Mouse (Mus musculus): ENCODE data around the gene Enkd1. TPM values are rescaled to one million over a fixed set of nuclear protein-coding genes. Genes with fewer than 3 reads are reported as not detected.

The Enkd1 gene
- polyA plus RNA-seq, 1 experiment from 2014 or later = 8.8 TPM

DNA sequence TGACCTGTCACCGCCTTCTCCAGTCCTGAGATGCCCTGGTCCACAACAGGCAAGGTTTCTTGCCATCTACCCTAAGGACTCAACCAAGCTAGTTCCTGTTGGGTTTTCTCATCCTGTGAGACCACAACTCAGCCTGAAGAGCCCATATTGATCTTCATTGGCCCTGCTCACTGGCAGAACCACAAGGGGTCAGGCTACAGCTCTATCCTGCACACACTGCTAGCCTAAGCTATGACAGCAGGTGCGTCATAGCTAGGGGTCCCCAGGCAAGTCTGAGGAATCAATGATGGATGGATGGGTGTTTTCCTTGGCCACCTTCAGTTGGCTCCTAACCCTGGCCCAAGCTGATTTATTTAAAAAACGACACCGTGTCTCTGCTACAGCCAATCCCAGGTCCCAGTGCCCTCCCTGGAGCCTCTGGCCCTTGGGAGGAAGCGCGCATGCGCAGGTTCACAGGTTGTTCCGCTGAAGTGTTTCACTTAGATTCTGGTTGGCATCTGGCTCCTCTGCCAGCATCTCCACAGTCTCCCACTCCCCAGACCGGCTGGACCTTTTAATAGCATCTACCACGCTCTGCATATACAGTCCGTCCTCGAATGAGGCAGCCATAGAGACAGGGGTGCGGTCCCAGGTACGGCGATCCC is 8.4 kb upstream of the Enkd1 start:
- DNase-seq (no peak), ATAC-seq (ENCODE audit: low read depth) (no peak)
- Histone ChIP-seq H3K9ac (no peak overlapping the region), H3K36me3 (no peaks in the 10 kb centered on the region), H3K4me1 (replicated peaks) (no peaks in the 10 kb centered on the region), H3K4me2 (no peak overlapping the region), H3K4me3 (replicated peaks) (no peak overlapping the region), H3K9me3 (replicated peaks) (no peaks in the 10 kb centered on the region), H3K27ac (no peak overlapping the region), H3K27me3 (no peaks in the 10 kb centered on the region)
- 88% methylated on average over 15 of the region's 15 CpGs for WGBS (ENCODE audit: insufficient replicate concordance)

DNA sequence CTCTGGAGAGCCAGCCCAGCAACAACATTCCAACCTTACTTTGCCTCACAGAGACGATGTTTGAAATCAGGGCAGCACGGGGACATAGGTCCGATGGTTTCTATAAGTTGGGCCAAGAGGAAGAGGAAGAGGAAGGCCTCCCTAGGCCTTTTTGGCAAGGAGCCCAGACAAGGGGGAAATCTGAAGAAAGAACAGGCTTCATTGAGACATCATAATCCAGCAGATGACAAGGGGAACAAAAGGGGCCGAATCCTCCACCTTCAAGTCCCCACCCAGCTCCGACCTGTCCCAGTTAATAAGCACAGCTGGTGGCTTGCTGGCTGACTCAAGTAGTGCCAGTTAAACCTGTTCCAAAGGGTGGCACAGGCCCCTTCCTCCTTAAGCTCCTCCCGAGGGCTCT is 7.0 kb upstream of the Enkd1 start:
- no peaks in the 10 kb centered on the region for H3K27me3 ChIP-seq
- H3K4me1 ChIP-seq (replicated peaks) = no peaks in the 10 kb centered on the region
- no peak overlapping the region for H3K27ac ChIP-seq
- H3K36me3 ChIP-seq = no peaks in the 10 kb centered on the region
- no peak for ATAC-seq (ENCODE audit: low read depth)
- DNase-seq = no peak
- no peak overlapping the region for H3K4me3 ChIP-seq (replicated peaks)
- no peaks in the 10 kb centered on the region for H3K9me3 ChIP-seq (replicated peaks)
- H3K9ac ChIP-seq = no peak overlapping the region
- 61% methylated on average over 6 of the region's 6 CpGs for WGBS (ENCODE audit: insufficient replicate concordance)
- no peak overlapping the region for H3K4me2 ChIP-seq

DNA sequence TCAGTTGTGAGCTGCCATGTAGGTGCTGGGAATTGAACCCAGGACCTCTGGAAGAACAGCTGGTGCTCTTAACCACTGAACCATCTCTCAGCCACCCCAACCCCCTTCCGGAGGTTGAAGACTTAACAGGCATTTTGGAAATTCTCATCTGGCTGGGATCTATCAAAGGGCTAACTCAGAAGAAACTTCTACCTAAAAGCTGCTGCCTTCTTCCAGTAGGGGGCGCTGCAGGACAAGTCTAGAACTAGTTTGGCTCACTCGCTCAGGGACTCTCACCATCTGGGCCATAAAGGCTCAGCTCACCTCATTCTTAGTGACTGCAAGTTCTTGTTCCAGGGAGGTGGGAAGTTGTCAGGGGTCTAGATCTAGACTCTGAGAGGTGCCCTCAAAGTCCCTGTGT is 6.1 kb upstream of the Enkd1 start:
- no peak overlapping the region for H3K4me3 ChIP-seq (replicated peaks)
- no peak overlapping the region for H3K9ac ChIP-seq
- WGBS (ENCODE audit: insufficient replicate concordance) = 4% methylated on average over 3 of the region's 3 CpGs
- no peaks in the 10 kb centered on the region for H3K9me3 ChIP-seq (replicated peaks)
- no peaks in the 10 kb centered on the region for H3K4me1 ChIP-seq (replicated peaks)
- H3K4me2 ChIP-seq = no peak overlapping the region
- peak; percentile 41 for ATAC-seq (ENCODE audit: low read depth)
- no peaks in the 10 kb centered on the region for H3K27me3 ChIP-seq
- H3K27ac ChIP-seq = no peak overlapping the region
- H3K36me3 ChIP-seq = no peaks in the 10 kb centered on the region
- peak; percentile 74 for DNase-seq

GRCm38 (mm10) chr8:105712286-105712685 is 4.3 kb upstream of the Enkd1 start:
- no peaks in the 10 kb centered on the region for H3K9me3 ChIP-seq (replicated peaks)
- 58% methylated on average over 3 of the region's 3 CpGs for WGBS (ENCODE audit: insufficient replicate concordance)
- H3K27me3 ChIP-seq = no peaks in the 10 kb centered on the region
- peaks cover 10% of the 10 kb centered on the region for H3K4me1 ChIP-seq (replicated peaks)
- ATAC-seq (ENCODE audit: low read depth) (no peak), DNase-seq (no peak)
- H3K27ac ChIP-seq = no peak overlapping the region
- no peak overlapping the region for H3K9ac ChIP-seq
- no peak overlapping the region for H3K4me3 ChIP-seq (replicated peaks)
- no peaks in the 10 kb centered on the region for H3K36me3 ChIP-seq
- H3K4me2 ChIP-seq = no peak overlapping the region

GRCm38 (mm10) chr8:105709317-105709716 is 1.3 kb upstream of the Enkd1 start:
- DNase-seq = no peak
- no peak overlapping the region for H3K4me3 ChIP-seq (replicated peaks)
- H3K4me1 ChIP-seq (replicated peaks) = peaks cover 24% of the 10 kb centered on the region
- H3K9me3 ChIP-seq (replicated peaks) = no peaks in the 10 kb centered on the region
- peaks cover 2% of the 10 kb centered on the region; the same call in 1 of the 2 replicates for H3K36me3 ChIP-seq
- no peak overlapping the region for H3K4me2 ChIP-seq
- no peaks in the 10 kb centered on the region for H3K27me3 ChIP-seq
- 77% methylated on average over 14 of the region's 14 CpGs for WGBS (ENCODE audit: insufficient replicate concordance)
- no peak overlapping the region for H3K27ac ChIP-seq
- ATAC-seq (ENCODE audit: low read depth) = no peak
- no peak overlapping the region for H3K9ac ChIP-seq

DNA sequence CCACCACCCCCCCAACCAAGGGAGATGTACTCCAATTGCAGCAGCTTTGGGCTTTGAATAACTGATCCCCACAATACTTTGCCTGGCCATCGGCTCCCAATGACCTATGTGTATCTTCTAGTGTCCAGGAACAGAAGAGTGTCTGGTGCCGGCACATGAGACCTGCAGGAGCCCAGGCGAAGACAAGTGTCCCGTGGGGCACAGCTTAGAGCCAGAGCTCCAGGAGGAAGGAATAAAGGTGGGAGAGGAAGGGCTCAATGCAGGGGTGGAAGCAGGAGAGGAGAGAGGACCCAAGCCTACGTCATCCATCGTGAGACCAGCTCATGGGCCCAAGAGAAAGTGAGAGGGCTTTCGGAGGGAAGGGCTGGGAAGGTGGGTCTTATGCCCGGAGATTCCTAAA is 665 bp upstream of the Enkd1 start:
- no peak overlapping the region for H3K4me2 ChIP-seq
- H3K9ac ChIP-seq = no peak overlapping the region
- H3K27me3 ChIP-seq = no peaks in the 10 kb centered on the region
- no peak overlapping the region for H3K27ac ChIP-seq
- ATAC-seq (ENCODE audit: low read depth) = no peak
- DNase-seq = no peak
- no peaks in the 10 kb centered on the region for H3K9me3 ChIP-seq (replicated peaks)
- H3K4me3 ChIP-seq (replicated peaks) = no peak overlapping the region
- peaks cover 24% of the 10 kb centered on the region for H3K4me1 ChIP-seq (replicated peaks)
- peaks cover 9% of the 10 kb centered on the region; the same call in 1 of the 2 replicates for H3K36me3 ChIP-seq
- 88% methylated on average over 8 of the region's 8 CpGs for WGBS (ENCODE audit: insufficient replicate concordance)

GRCm38 (mm10) chr8:105706426-105706825 is 1.6 kb downstream of the Enkd1 start:
- WGBS (ENCODE audit: insufficient replicate concordance) = 80% methylated on average over 12 of the region's 12 CpGs
- Histone ChIP-seq H3K9ac (peak overlapping the region; percentile 80; the same call in 1 of the 2 replicates), H3K9me3 (replicated peaks) (no peaks in the 10 kb centered on the region), H3K27me3 (no peaks in the 10 kb centered on the region), H3K4me3 (replicated peaks) (peak overlapping the region; percentile 70; the same call in 1 of the 2 replicates), H3K36me3 (peaks cover 21% of the 10 kb centered on the region; the same call in 1 of the 2 replicates), H3K27ac (no peak overlapping the region), H3K4me2 (peak overlapping the region; percentile 95), H3K4me1 (replicated peaks) (peaks cover 35% of the 10 kb centered on the region)
- ATAC-seq (ENCODE audit: low read depth) (no peak), DNase-seq (no peak)

- H3K36me3 ChIP-seq = peaks cover 21% of the 10 kb centered on the region; the same call in 1 of the 2 replicates
- no peaks in the 10 kb centered on the region for H3K27me3 ChIP-seq
- H3K4me1 ChIP-seq (replicated peaks) = peaks cover 41% of the 10 kb centered on the region
- DNase-seq (no peak), ATAC-seq (ENCODE audit: low read depth) (no peak)
- H3K9me3 ChIP-seq (replicated peaks) = no peaks in the 10 kb centered on the region
- 75% methylated on average over 6 of the region's 6 CpGs for WGBS (ENCODE audit: insufficient replicate concordance)
- no peak overlapping the region for H3K27ac ChIP-seq
- H3K4me3 ChIP-seq (replicated peaks) = no peak overlapping the region
- no peak overlapping the region for H3K9ac ChIP-seq
- no peak overlapping the region for H3K4me2 ChIP-seq
Observed at GRCm38 (mm10) chr8:105704955-105705354, 3.1 kb downstream of the Enkd1 start.

- H3K27ac ChIP-seq = no peak overlapping the region
- no peak overlapping the region for H3K4me2 ChIP-seq
- ATAC-seq (ENCODE audit: low read depth) (no peak), DNase-seq (no peak)
- H3K36me3 ChIP-seq = peaks cover 21% of the 10 kb centered on the region; the same call in 1 of the 2 replicates
- no peak overlapping the region for H3K9ac ChIP-seq
- H3K27me3 ChIP-seq = no peaks in the 10 kb centered on the region
- no peak overlapping the region for H3K4me3 ChIP-seq (replicated peaks)
- no peaks in the 10 kb centered on the region for H3K9me3 ChIP-seq (replicated peaks)
- 91% methylated on average over 34 of the region's 34 CpGs for WGBS (ENCODE audit: insufficient replicate concordance)
- H3K4me1 ChIP-seq (replicated peaks) = peaks cover 47% of the 10 kb centered on the region
Observed at GRCm38 (mm10) chr8:105704146-105704812, 3.7 kb downstream of the Enkd1 start.

- Histone ChIP-seq H3K9me3 (replicated peaks) (no peaks in the 10 kb centered on the region), H3K27me3 (no peaks in the 10 kb centered on the region), H3K27ac (no peak overlapping the region), H3K4me2 (no peak overlapping the region), H3K36me3 (peaks cover 32% of the 10 kb centered on the region), H3K4me1 (replicated peaks) (peaks cover 43% of the 10 kb centered on the region), H3K9ac (no peak overlapping the region), H3K4me3 (replicated peaks) (no peak overlapping the region)
- DNase-seq (no peak), ATAC-seq (ENCODE audit: low read depth) (no peak)
- 88% methylated on average over 24 of the region's 24 CpGs for WGBS (ENCODE audit: insufficient replicate concordance)
Observed at GRCm38 (mm10) chr8:105702731-105703415, 5.1 kb downstream of the Enkd1 start.

- Histone ChIP-seq H3K4me3 (replicated peaks) (peak overlapping the region; percentile 75), H3K27me3 (no peaks in the 10 kb centered on the region), H3K36me3 (peaks cover 40% of the 10 kb centered on the region), H3K27ac (peak overlapping the region; percentile 77), H3K4me1 (replicated peaks) (peaks cover 39% of the 10 kb centered on the region), H3K9ac (peak overlapping the region; percentile 73), H3K4me2 (peak overlapping the region; percentile 96), H3K9me3 (replicated peaks) (no peaks in the 10 kb centered on the region)
- 61% methylated on average over 18 of the region's 18 CpGs for WGBS (ENCODE audit: insufficient replicate concordance)
- ATAC-seq (ENCODE audit: low read depth) (0 out of 2 replicates have a peak, but pooled peaks have one; percentile 3), DNase-seq (no peak)
Observed at GRCm38 (mm10) chr8:105702001-105702401, 6.0 kb downstream of the Enkd1 start.

Measured in liver, embryonic 13.5 days (tissue).